Mouse (Mus musculus) fat pad, adult 2 months (tissue): ENCODE measurements around the gene Samd10.

Experiments
- DNase-seq: peaks from one replicate; pipeline ENCODE4 v3.0.0-alpha.2; 2011; ENCODE audit warnings: low read depth, low spot score; ENCODE audit errors: extremely low read depth

Samd10 gene

GRCm38 (mm10) chr2:181598454-181599351 lies at the start of gene Samd10:
Gene Samd10 (minus strand): TSS chr2:181599212.
- no peak for DNase-seq

DNA sequence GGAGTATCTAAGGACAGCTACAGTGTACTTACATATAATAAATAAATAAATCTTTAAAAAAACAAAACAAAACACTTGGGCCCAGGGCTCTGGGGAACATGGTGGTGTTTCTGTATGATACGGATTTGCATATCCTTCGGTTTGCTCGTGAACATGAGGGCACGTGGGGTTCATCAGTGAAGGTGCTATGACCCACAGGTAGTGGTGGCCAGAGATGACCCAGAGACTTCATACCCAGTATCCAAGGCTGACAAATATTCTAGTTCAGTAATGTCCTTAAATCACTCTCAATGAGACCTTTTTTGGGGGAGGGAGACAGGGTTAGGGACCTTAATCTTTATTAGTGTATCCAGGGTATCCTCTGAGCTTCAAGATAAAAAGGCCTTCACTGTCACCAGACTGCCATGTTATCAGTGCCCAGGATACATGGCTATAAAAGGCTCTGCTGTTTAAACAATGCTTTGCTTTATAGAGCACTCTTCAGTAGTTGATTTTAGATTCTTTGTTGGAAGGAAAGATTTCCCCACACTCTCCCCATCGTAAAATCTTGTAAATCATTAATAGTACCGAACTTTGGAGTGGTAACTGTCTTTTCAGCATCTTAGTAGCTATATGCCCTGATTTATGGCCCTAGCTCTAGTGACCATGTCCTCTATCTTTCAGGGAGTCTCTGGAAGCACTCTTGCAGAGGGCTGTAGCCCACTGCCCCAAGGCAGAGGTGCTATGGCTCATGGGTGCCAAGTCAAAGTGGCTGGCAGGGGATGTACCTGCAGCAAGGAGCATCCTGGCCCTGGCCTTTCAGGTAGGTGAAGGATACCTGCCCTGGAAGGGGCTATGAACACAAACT lies 47.8 kb upstream of the Samd10 start:
- no peak for DNase-seq

DNA sequence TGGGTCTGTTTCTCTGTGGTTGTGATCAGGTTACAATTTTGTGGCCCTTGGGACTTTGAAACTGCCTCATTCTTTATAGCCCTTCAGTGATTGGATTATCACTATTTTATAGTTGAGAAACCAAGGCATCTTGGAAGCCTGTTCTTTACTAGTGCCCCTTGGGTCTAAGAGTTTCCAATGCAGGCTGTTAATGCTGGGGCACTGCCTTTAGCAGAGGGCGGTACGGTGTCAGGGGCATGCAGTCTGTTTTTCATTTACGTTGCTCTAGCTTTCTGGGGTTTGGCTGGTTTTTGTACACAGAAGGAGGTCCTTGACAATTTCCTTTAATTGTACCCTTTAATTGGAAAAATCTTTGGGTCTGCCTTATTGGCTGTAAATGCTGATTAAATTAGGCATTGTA lies 46.7 kb upstream of the Samd10 start:
- no peak for DNase-seq

DNA sequence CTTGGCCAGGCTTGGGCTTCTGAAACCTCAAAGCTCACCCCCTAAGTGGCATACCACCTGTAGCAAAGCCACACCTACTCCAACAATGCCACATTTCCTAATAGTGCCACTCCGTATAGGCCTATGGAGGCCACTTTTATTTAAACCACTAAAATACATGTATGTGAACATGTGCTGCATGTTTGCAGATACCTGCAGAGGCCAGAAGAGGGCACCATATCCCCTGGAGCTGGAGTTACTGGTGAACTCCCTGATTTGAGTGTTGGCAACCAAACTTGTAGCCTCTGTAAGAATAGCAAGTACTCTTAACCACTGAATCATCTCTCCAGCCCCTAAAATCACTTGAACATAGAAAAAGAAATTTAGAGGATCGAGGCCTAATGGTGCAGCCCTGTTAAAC lies 45.3 kb upstream of the Samd10 start:
- DNase-seq, result no peak

DNA sequence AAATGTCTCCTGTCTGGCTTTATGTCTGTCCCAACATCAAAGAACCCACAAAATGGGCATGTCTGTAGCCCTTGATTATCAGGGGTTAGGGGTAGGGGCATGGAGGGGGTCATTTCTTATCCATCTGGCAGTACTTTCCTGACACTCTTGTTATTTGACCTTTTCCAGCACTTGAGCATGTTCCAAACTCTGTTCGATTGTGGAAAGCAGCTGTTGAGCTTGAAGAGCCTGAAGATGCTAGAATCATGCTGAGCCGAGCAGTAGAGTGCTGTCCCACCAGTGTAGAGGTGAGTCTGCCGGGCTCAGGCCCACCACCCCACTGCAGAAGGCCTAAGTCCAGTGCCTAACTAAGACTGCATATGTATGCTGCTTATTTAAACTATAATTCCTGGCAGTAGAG lies 36.9 kb upstream of the Samd10 start:
- DNase-seq, result no peak

DNA sequence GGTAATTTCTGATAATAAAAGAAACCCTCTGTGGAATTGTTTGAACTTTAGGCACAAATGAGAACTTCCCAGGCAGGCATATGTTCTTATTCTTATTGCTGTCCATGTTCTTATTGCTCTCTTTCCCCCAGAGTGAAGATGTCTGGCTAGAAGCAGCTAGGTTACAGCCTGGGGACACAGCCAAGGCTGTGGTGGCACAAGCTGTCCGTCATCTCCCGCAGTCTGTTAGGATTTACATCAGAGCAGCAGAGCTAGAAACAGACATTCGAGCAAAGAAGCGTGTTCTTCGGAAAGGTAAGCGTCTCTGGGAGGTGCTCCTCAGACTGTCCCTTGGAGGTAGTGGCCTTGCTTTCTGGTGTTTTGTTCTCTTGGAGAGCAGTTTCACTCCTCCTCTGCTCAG lies 33.6 kb upstream of the Samd10 start:
- DNase-seq, result no peak

DNA sequence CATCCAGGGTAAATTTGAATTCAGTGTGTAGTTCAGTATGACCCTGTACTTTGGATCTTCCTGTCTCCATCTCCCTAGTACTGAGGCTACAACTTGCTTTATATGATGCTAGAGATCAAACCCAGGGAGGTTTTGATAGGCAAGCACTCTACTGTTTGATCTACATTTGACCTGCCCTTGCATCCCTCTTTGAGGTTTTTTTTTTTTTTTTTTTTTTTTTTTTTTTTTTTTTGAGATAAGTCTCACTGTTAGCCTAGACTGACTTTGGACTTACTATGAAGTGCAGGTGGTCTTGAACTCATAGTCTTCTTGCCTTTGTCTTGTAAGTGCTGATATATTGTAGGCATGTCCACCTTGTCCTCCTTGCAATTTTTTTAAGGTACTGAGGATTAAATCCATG lies 29.5 kb upstream of the Samd10 start:
- no peak for DNase-seq

DNA sequence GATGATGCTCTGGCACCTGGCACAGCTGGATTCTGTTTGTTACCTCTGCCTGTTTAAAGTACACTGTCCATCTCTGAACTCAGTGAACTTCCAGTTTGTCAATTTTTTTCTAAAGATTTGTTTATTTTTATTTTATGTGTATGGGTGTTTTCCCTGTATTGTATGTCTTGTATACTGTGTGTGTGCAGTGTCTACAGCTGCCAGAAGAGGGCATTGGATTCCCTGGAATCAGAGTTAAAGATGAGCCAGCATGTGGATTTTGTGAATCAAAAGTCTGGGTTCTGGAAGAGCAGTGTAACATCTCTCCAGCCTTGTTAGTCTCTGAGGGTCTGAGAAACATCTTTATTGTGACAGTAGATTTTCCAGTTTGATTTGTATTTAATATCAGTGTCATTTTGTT lies 24.4 kb upstream of the Samd10 start:
- DNase-seq, result no peak

DNA sequence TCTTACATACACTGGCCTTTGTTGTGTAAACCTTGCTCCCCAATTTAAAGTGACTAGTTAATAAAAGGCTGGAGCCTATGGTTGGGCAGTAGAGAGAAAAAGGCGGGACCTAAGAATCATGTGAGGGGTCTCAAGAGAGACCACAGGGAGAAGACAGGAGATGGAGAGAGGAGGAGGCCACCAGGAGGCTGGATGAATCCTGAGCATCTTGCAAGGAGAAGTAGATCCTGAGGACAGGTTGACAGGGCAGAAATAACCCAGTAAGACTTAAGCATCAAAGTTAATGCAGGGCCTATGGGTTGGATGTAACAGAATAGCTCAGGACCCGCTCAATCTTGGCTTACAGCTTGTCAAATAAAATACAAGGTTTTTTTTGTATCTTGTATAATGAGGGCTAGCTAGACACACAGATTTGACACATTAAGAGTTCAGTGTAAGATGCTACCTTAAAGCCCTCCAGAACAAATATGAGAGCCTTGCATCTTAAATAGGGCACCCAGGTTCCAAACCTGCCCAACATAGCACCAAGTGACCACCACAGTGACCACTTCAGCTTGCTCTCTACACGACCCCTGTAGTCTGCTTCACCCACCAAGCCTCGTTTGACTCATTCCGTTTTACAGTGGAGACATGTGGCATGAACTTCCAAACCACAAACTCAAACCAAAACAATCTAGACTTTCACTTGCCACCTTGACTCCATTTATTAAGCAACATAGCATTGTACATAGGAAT lies 19.9 kb upstream of the Samd10 start:
- no peak for DNase-seq

DNA sequence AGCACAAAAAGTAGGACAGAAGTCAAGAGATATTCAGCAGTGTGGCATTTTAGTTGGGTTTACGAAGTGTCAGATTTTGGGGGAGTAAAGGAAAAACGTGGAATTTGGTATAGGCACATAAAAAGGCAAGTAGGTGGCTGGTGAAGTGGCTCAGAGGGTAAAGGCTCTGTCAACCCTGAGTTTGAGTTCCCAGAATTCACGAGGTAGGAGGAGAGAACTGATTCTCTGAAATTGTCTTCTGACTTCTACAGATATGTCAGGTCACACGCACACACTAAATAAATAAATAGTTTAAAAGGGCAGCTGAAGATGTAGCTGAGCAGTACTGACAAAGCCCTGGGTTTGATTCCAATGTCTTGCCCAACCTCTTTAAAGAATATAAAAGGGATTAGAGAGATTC lies 3.4 kb upstream of the Samd10 start:
- DNase-seq, result no peak

- no peak for DNase-seq
These were observed 2.7 kb upstream of the Samd10 start for GRCm38 (mm10) chr2:181601751-181602145.

- no peak for DNase-seq
These were observed 2.1 kb upstream of the Samd10 start for GRCm38 (mm10) chr2:181600828-181601750.

GRCm38 (mm10) chr2:181600226-181600758 lies 1.3 kb upstream of the Samd10 start:
- DNase-seq, result no peak

DNA sequence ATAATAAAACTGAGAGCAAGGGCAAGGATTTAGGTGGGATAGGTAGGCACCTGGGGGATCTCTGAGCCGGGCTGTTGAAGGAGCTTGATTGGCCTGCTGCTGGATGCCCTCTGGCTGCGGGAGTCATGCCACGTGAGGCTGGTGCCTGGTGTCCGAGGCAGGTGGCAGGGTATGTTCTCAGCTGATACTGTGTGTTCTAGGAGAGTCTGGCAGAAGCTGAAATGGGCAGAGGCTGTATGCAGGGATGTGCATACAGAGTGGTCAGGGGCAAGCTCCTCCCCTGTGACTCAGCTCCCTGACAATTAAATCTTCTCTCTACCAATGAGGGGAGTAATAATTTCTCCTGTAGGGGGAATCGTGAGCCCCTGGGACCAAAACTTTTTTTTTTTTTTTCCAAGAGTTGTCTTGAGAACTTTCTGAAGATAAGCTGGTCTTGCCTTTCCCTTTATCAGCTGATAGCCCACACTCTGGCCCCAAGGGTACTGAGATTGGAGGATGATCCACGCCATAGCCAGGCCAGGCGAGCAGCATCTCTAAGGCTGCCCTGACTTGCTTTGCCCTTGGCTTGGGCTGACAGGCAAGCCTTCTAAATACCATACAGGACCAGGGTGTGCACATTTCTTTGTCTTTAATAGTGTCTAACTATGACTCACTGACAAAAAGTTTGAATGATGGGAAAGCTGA lies 1.5 kb downstream of the Samd10 start:
- no peak for DNase-seq

DNA sequence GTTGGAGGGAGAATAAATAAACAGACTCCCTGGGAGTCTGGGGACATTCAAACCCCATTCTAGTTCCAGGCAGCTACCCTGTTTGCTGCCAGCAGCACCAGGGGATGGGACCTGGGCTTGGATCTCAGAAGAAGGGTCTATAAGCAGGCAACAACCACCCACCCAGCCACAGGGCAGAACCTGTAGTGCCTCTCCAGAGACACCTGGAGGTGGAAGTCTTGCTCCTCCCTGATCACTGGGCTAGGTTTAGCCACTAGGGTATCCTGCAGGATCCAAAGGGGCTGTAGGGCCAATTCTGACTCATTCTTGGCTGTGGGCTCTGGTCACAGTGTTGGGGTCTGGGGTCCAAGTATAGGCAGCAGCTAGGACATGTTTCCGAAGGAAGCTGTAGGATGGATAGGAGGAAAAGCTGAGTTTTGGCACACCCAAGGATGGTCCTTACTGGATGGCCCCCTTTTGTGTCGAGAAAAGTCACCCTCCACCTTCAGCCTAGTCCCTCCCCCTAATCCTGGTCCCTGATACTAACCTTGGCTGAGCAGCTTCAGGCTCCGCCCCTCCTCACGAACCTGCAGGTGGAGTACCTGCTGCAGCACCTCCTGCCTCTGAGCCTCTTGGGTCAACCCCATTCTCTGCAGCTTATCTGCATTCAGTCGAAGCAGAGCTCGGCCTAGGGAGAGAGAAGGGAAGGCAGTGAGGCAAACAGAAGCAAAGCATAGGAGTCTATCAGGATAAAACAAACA lies 2.6 kb downstream of the Samd10 start:
- no peak for DNase-seq

- DNase-seq, result no peak
These were observed 3.9 kb downstream of the Samd10 start for GRCm38 (mm10) chr2:181594946-181595696.

- DNase-seq, result no peak
These were observed 5.1 kb downstream of the Samd10 start for GRCm38 (mm10) chr2:181593937-181594336.

GRCm38 (mm10) chr2:181593042-181593421 lies 6.0 kb downstream of the Samd10 start:
- no peak for DNase-seq
